Comparison of ENCODE assay signal across 8 mouse cellular contexts in genomic region chr4:129877967-129878655, GRCm38 (mm10). TPM values are rescaled to one million over a fixed set of nuclear protein-coding genes. Genes with fewer than 3 reads are reported as not detected.
DNase-seq lines count a peak whose midpoint lies in the region; ATAC-seq and TF ChIP-seq lines count a peak whose summit lies in the region.

No protein-coding gene starts in this region.

- H3K4me3 ChIP-seq in forebrain, embryonic 15.5 days = no peak overlapping the region
- peak overlapping the region; percentile 41 for H3K4me3 ChIP-seq in limb, embryonic 10.5 days
- H3K4me3 ChIP-seq in olfactory bulb, adult 2 months (ENCODE audit: insufficient read depth, low read depth, low read length) = no peak overlapping the region
- no peak overlapping the region for H3K4me3 ChIP-seq in cerebellum, adult 2 months (replicated peaks; ENCODE audit: insufficient read depth, low read depth, low read length)

- intact Hi-C loops in gastrocnemius, postnatal 36 days (cut with DNase I) = no loop called here

- ATAC-seq in forebrain, embryonic 15.5 days (replicated peaks) = no peak

- peak overlapping the region; percentile 76 for H3K27ac ChIP-seq in forebrain, embryonic 15.5 days (replicated peaks)
- H3K27ac ChIP-seq in limb, embryonic 10.5 days = peak overlapping the region; percentile 81
- peak overlapping the region; percentile 52 for H3K27ac ChIP-seq in olfactory bulb, adult 2 months (ENCODE audit: insufficient read depth, low read depth, low read length)
- H3K27ac ChIP-seq in cerebellum, adult 2 months (ENCODE audit: insufficient read depth, low read length) = no peak overlapping the region

- no peak for TF ChIP-seq POLR2A in olfactory bulb, adult 2 months (IDR thresholded peaks at IDR 0.05; ENCODE audit: insufficient read depth, low read depth, low read length)
- no peak for TF ChIP-seq POLR2A in cerebellum, adult 2 months (IDR thresholded peaks at IDR 0.05; ENCODE audit: borderline replicate concordance, insufficient read depth, low read length)

- 61% methylated on average over 11 of the region's 11 CpGs for WGBS in forebrain, embryonic 15.5 days
- WGBS in limb, embryonic 10.5 days = 67% methylated on average over 11 of the region's 11 CpGs
- WGBS in olfactory bulb, adult 2 months = 77% methylated on average over 11 of the region's 11 CpGs
- 71% methylated on average over 11 of the region's 11 CpGs for WGBS in cerebellum, adult 2 months

- peaks cover 21% of the 10 kb centered on the region for H3K4me1 ChIP-seq in forebrain, embryonic 15.5 days
- H3K4me1 ChIP-seq in limb, embryonic 10.5 days = peaks cover 44% of the 10 kb centered on the region
- peaks cover 29% of the 10 kb centered on the region for H3K4me1 ChIP-seq in olfactory bulb, adult 2 months (ENCODE audit: control insufficient read depth, insufficient read depth, low read length)
- H3K4me1 ChIP-seq in cerebellum, adult 2 months (ENCODE audit: control insufficient read depth, insufficient read depth, low read length) = no peaks in the 10 kb centered on the region

- H3K9ac ChIP-seq in forebrain, embryonic 15.5 days (replicated peaks) = no peak overlapping the region

- no peaks in the 10 kb centered on the region for H3K27me3 ChIP-seq in forebrain, embryonic 15.5 days
- no peaks in the 10 kb centered on the region for H3K27me3 ChIP-seq in limb, embryonic 10.5 days (ENCODE audit: low read depth, poor library complexity, severe bottlenecking)
- H3K27me3 ChIP-seq in cerebellum, adult 2 months (ENCODE audit: control insufficient read depth, insufficient read depth, low read length) = no peaks in the 10 kb centered on the region; the same call in 1 of the 2 replicates

- TF ChIP-seq CTCF in olfactory bulb, adult 2 months (IDR thresholded peaks at IDR 0.05; ENCODE audit: insufficient read depth, low read depth, low read length) = no peak
- TF ChIP-seq CTCF in cerebellum, adult 2 months (IDR thresholded peaks at IDR 0.05; ENCODE audit: borderline replicate concordance, insufficient read depth, low read depth, low read length) = no peak

- no peaks in the 10 kb centered on the region for H3K36me3 ChIP-seq in forebrain, embryonic 15.5 days
- H3K36me3 ChIP-seq in limb, embryonic 10.5 days = no peaks in the 10 kb centered on the region

- H3K9me3 ChIP-seq in forebrain, embryonic 15.5 days = no peaks in the 10 kb centered on the region
- H3K9me3 ChIP-seq in limb, embryonic 10.5 days (replicated peaks) = no peaks in the 10 kb centered on the region

- peak; percentile 50 to 55 for DNase-seq in spleen, adult 18-20 months
- no peak for DNase-seq in spleen, postnatal 4 days (ENCODE audit: low spot score in 2 of 2)
- no peak for DNase-seq in limb, embryonic 10.5 days (ENCODE audit: low spot score)
- no peak for DNase-seq in cerebellum, adult 2 months
- DNase-seq in gastrocnemius, postnatal 36 days = no peak
- DNase-seq in layer of hippocampus, postnatal 10 days (ENCODE audit: low spot score in 2 of 2) = no peak

- peak overlapping the region; percentile 53 for H3K4me2 ChIP-seq in forebrain, embryonic 15.5 days (replicated peaks)

RNA-seq across cellular contexts. Expression of gene Spocd1, which starts 50.9 kb away (rescaled TPM):
- polyA plus RNA-seq in forebrain, embryonic 15.5 days (2015; fragmentation: Nextera tagmentation; extraction: Ambion mirVana) = not detected in 2 replicates
- polyA plus RNA-seq in limb, embryonic 10.5 days (2016; fragmentation: Nextera tagmentation; extraction: Ambion mirVana) = 0.06 TPM in 1 of 2 replicates, not detected in the other
- polyA plus RNA-seq in olfactory bulb, adult 2 months (2012; ENCODE audit: insufficient read depth, insufficient read length, low replicate concordance, missing spikeins) = not detected in 2 replicates
- 0.27 and 0.29 TPM in 2 replicates for polyA plus RNA-seq in cerebellum, adult 2 months (2012; rRNA removed)
- not detected for total RNA-seq in gastrocnemius, postnatal 36 days (2021)
- under 1 TPM; 0.18 to 0.48 TPM for total RNA-seq in layer of hippocampus, postnatal 10 days (2021)

Comparison
In these comparisons a context has a peak if more than half of its experiments do, and no peak if none do; other contexts are left out.
1. DNase-seq: peak in spleen, adult 18-20 months (2 of 2); none in spleen, postnatal 4 days (0 of 2), limb, embryonic 10.5 days (single experiment), cerebellum, adult 2 months (0 of 2), gastrocnemius, postnatal 36 days (0 of 2) and layer of hippocampus, postnatal 10 days (0 of 2).